Mouse (Mus musculus): ENCODE measurements around the gene Itgb7. TPM values are rescaled to one million over a fixed set of nuclear protein-coding genes. Genes with fewer than 3 reads are reported as not detected.

Itgb7 gene
- total RNA-seq, 2 experiments from 2014 or later, result 1.2 to 1.3 TPM

DNA sequence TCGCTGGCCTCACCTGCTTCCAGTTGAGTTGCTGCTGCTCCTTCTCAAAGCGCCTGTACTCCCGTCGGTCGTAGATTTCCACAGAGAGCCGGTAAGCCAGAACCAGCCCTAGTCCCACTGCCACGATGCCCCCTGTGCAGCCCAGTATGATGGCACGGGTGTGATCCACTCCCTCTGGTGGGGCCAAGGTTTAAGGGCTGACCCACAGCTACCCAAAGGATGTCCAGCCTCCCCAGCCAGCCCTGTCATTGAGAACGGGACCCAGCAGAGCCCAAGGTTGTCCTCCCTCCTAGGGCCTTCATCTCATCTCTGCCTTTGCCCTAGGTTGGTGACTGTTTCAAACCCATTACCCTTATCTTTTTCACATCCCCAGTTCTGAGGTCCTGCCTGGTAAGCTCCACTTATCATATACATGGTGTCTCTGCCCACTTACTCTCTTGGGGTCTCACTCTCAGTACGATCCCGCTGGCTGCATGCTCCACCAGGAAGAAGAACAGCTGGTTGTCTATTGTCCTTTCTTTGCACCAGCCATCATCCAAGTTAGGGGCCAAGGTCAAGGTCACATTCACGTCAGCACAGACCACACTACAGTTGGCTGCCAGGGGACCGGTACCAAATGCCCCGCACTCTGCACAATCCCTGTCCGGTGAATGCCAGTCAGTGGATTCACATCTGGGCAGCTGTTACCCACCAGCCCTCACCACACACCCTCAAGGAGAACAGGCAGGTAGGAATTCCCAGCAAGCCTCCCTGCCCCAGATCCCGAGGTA, 15.1 kb downstream of the Itgb7 start:
- TF ChIP-seq CTCF (IDR thresholded peaks at IDR 0.05), result no peak
- DNase-seq, result no peak
- no peak overlapping the region for H3K4me3 ChIP-seq
- intact Hi-C loops (cut with DNase I), result no loop called here
- H3K27ac ChIP-seq, result no peak overlapping the region

DNA sequence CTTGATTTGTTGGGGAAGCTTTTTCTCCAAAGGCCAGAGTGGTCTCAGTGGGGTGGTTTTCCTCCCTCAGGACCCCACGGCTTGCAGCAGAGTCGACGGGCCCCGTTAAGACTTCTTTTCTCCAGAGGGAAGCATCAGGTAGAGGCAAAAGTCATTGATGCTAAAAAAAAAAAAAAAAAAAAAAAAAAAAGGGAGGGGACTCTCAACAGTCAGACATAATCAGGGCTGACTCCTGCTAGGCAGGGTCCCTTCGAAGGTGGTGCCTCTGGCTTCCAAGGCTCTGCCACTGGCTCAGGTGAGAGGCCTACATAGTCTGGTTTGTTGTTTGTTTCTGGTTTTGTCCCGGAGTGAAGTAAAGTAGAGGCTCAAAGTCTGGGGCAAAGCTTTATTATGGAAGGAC, 16.1 kb downstream of the Itgb7 start:
- DNase-seq, result no peak
- no peak for TF ChIP-seq CTCF (IDR thresholded peaks at IDR 0.05)
- Histone ChIP-seq H3K4me3 (no peak overlapping the region), H3K27ac (no peak overlapping the region)
- intact Hi-C loops (cut with DNase I), result no loop called here

DNA sequence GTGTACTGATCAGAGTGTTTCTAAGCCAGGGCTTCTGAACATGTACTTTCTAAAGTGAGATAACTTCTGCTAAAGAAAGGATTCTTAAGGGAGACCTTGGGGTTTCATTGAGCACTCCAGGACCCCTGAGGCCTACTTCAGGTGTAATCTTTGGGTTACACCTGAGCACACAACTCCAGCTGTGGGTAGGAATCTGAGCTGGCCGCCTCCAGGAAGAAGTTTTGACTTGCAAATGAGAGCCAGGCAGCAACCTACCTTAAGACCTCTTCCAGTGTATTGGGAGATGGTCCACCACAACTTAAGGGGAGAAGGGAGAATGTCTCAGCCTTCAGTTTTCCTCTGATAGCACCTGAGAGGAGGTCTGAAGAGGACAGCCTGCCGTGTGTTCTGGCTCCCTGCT, 17.6 kb downstream of the Itgb7 start:
- intact Hi-C loops (cut with DNase I), result no loop called here
- no peak for DNase-seq
- Histone ChIP-seq H3K4me3 (no peak overlapping the region), H3K27ac (no peak overlapping the region)
- TF ChIP-seq CTCF (IDR thresholded peaks at IDR 0.05), result no peak

DNA sequence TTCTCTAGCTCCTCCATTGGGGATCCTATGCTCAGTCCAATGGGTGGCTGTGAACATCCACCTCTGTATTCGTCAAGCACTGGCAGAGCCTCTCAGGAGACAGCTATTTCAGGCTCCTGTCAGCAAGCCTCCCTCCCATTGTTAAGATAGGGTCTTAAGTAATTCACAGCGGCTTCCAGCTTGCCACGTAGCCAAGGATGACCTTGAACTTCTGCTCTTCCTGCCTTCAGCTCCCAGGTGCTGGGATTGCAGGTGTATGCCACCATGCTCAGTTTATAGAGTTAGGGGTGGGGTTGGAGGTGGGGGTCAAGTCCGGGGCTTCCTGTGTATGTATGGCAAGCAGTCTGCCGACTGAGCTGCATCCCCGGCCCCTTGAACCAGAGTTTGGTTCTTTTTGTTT, 19.8 kb downstream of the Itgb7 start:
- intact Hi-C loops (cut with DNase I), result no loop called here
- DNase-seq, result no peak
- TF ChIP-seq CTCF (IDR thresholded peaks at IDR 0.05), result no peak
- no peak overlapping the region for H3K27ac ChIP-seq
- H3K4me3 ChIP-seq, result no peak overlapping the region

DNA sequence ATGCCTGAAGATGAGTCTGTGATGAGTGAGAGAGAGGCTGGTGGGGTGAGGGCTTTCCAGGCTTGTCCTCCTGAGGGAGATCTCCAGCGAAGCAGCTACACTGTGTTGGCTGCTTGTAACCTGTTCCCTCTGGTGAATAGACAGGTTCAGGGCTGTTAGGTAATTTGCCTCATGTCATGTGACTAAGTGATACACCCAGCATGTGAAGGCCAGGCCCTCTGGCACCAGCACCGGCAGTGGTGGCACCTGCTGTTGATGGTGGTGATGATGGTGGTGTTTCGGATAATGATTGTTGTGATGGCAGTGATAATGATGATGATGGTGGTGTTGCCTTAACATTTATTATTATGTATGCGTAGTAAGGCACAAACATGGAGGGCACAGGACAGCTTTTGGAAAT, 20.9 kb downstream of the Itgb7 start:
- intact Hi-C loops (cut with DNase I), result no loop called here
- no peak overlapping the region for H3K27ac ChIP-seq
- DNase-seq, result no peak
- H3K4me3 ChIP-seq, result no peak overlapping the region
- no peak for TF ChIP-seq CTCF (IDR thresholded peaks at IDR 0.05)

DNA sequence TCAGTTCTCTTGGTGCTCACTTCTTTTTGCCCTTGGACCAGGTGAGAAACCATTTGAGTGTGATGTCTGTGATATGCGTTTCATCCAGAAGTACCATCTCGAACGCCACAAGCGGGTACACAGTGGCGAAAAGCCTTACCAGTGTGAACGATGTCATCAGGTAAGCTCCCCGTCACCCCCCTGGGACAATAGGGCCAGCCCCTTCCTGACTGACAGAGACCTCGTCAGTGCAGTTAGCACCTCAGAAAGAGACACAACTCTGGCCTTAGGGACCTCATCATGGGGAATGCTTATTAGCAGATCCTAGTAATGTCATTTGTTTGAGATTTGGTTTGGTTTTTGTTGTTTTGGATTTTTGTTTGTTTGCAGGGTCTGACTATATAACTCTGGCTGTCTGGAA, 22.6 kb downstream of the Itgb7 start:
- intact Hi-C loops (cut with DNase I), result no loop called here
- no peak for TF ChIP-seq CTCF (IDR thresholded peaks at IDR 0.05)

DNA sequence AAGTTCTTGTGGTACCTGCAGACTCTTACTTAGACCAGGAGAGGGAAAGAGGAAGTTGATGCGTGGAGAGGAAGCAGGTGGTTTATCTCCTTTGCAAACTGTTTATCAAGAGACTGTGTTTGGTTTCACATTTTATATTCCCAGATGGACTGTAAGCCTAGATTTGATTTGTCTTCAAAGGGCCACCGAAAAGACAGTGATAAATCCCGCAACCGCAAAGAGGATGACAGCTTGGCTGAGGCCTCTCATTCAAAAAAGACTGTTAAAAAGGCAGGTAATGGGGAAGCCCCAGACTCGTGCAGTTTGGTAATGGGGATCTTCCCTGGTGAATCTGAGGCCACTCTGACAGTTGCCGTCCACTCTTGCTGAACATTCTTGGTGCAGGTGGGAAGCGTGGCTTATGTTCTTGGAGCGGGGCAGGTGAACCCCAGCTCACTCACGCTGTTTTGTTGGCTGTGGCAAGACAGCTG, 23.6 kb downstream of the Itgb7 start:
- TF ChIP-seq CTCF (IDR thresholded peaks at IDR 0.05), result no peak
- intact Hi-C loops (cut with DNase I), result no loop called here
- Histone ChIP-seq H3K4me3 (no peak overlapping the region), H3K27ac (no peak overlapping the region)
- DNase-seq, result no peak

More for the DNA sequence above, 22.6 kb downstream of the Itgb7 start:
- DNase-seq, result no peak
- no peak overlapping the region for H3K27ac ChIP-seq
- no peak overlapping the region for H3K4me3 ChIP-seq

DNA sequence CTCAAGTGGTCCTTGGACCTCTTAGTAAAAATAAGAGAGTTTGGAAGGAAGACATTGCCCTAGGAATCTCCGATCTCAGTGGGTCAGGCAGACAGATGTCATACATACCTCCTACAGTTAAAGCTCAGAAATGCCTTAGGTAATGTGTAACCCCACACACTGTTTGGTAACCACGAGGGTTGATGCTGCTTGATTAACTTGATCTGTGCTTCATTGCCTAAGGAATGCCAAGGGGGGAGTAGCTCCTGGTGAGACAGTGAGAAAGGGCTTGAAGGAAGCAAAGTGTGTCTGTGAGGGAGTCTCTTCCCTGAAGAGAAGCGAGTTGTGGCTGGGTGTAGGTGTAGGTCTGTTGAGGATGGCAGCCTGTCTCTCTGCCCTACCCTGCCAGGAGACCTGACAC, 24.4 kb downstream of the Itgb7 start:
- no peak for DNase-seq
- Histone ChIP-seq H3K4me3 (no peak overlapping the region), H3K27ac (no peak overlapping the region)
- no peak for TF ChIP-seq CTCF (IDR thresholded peaks at IDR 0.05)
- intact Hi-C loops (cut with DNase I), result no loop called here

DNA sequence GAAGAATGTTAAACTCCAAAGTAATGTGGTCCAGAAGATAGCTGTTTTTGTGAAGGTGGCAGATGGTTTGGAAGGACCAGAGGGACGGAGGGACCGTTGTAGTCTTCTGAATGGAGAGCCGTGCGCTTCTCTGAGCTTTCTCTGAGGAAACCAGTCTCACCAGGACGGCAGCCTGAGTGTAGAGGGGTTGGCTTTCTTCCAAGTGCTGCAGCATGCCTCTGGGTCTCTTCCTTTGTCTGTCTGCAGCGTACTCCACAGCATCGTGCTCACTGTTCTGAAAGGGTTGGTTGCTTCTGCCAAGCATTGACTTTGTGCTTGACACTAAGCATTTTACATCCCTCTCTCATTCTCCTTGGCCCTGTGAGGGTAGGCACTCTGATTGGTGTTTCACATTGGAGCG, 26.0 kb downstream of the Itgb7 start:
- Histone ChIP-seq H3K27ac (peak overlapping the region; percentile 98), H3K4me3 (peak overlapping the region; percentile 94)
- intact Hi-C loops (cut with DNase I), result no loop called here
- DNase-seq, result no peak
- TF ChIP-seq CTCF (IDR thresholded peaks at IDR 0.05), result no peak

DNA sequence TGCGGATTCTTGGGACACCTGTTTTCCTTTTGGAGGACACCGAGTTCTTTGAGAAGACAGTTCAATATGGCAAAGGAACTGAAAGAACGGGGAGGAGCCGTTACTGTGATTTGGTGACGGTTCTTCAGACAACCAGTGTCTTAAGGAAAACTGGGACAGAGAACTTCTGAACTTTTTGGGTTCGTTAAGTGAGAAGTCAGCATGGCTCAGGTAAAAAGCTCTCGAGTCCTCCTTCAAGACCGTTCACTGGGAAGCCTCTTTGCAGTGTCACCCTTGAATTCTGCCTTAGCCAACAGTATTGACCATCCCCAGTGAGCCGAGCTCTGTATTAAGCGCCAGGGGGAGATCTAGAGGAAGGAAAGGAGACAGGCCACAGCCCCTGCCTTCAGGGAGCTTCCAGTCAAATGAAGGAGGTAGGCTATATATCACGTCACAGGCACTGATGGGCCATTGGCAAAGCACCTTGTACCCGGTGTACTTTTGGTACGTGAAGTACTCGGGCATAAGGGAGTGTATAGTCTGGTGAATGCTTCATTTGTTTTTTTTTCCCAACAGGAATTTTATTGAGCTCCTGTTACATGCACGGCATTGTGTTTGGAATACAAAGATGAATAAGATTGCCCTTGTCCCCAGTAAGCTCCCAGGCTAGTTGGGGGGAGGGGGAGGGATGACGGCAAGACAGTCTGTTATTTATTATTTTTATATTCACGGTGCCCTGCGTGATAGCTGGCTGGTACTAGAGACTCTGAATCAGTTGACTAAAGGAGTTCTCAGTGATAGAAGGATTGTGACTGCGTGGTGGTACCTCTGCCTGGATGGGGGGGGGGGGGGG, 26.9 kb downstream of the Itgb7 start, which contains the start of gene Csad:
Csad (minus strand) TSS at position 51 of the 832 bp plus-strand sequence.
- TF ChIP-seq CTCF (IDR thresholded peaks at IDR 0.05), result no peak
- no peak for DNase-seq
- intact Hi-C loops (cut with DNase I), result no loop called here
- H3K4me3 ChIP-seq, result peak within 1 kb of the TSS; percentile 94
- H3K27ac ChIP-seq, result peak within 1 kb of the TSS; percentile 98

DNA sequence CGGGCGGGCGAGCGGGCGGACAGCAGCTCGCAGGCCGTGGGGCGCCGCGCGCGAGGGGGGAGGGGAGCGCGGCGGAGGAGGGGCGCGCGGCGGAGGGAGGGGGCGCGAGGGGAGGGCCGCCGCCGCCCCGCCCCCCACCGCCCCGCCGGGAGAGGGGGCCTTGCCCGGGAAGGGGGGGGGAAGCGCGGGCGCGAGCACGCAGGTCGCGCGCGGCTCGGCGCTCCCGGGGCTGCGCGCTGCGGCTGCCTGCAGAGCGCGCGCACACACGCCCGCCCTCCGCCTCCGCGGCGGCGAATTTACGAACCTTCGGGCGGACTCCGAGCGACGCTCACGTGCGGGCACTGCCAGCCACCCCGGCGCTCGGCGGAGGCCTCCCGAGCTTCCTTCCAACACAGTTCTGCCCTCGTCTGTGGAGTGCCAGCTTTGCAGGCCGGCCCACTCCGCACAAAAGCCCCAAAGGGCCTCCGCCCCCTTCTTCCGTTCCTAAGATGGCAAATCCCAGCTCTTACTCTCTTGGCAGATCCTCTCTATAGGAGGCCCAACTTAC, 27.8 kb downstream of the Itgb7 start:
- H3K27ac ChIP-seq, result peak overlapping the region; percentile 98
- no peak for TF ChIP-seq CTCF (IDR thresholded peaks at IDR 0.05)
- peak overlapping the region; percentile 94 for H3K4me3 ChIP-seq
- intact Hi-C loops (cut with DNase I), result no loop called here
- DNase-seq, result peak; percentile 86

DNA sequence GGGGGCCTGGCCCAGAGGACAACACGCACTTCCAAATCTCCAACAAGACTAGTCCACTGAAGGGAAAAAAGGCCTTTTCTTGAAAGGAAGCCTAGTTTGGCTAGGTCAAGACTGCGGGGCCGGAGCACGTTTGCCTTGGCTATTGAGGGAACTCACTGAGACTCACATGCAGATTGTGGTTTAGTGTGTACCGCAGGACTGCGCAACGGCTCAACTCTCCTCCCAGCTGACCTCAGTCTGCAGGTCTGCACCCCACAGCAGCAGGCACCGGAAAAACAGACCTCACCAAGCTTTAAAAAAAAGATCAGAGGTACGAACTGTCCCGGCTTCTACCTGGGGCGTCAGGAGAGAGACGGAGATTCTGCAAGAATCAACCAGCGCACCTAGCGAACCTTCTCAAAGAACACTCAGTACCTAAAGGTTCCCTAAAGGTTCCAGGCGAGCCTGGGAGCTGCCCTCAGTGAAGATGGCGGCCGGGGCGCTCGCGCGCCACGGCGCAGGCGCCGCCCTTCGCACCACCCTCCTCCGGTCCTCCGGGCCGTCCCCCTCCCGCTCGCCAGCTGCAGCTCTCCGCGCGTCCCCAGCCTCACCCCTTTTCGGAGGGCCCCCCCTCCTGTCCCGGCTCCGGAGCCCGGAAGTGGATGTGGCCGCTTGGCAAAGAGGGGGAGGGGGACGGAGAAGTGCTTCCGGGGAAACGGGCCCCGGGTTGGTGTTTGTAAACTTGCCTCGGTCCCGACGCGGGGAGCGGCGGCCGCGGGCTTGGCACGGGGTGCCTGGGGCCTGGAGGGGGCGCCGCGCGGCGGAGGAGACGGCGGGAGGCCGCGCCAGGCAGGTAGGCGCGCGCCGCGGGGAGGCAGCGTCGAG, 28.5 kb downstream of the Itgb7 start, which contains the start of gene Zfp740:
Zfp740 (plus strand) TSS at position 279 of the 864 bp plus-strand sequence.
- no peak for TF ChIP-seq CTCF (IDR thresholded peaks at IDR 0.05)
- DNase-seq, result peak; percentile 99
- intact Hi-C loops (cut with DNase I), result no loop called here

More for the DNA sequence above, 28.5 kb downstream of the Itgb7 start, which contains the start of gene Zfp740:
- Histone ChIP-seq H3K4me3 (peak within 1 kb of the TSS; percentile 94), H3K27ac (peak within 1 kb of the TSS; percentile 98)
